Mouse (Mus musculus) heart, embryonic 14.5 days (tissue): ENCODE measurements around the gene Lrrc4b. TPM values are rescaled to one million over a fixed set of nuclear protein-coding genes. Genes with fewer than 3 reads are reported as not detected.

ENCODE experiments used
- ATAC-seq: fragments of 200-750 bp; cut with Nextera tagmentation; 2 replicates; pipeline ENCODE4 v1.8.0; 2017; ENCODE audit warnings: low read depth, moderate TSS enrichment; ENCODE audit not compliant: insufficient number of reproducible peaks, insufficient read depth, low FRiP score
- H3K27ac ChIP-seq, 2 experiments: fragments of 200-500 bp in 1 of 2; fragments of 300-500 bp in 1 of 2; sonication (generic) in 1 of 2; replicated peaks in 1 of 2; 2 replicates each; pipeline ENCODE4 v1.5.1; 2012 to 2014; ENCODE audit warnings: low read depth in 2 of 2, low read length in 2 of 2, control low read depth in 1 of 2, mild to moderate bottlenecking in 1 of 2, mixed read lengths in 1 of 2; ENCODE audit not compliant: control insufficient read depth in 1 of 2, insufficient read depth in 1 of 2
- H3K27me3 ChIP-seq: fragments of 300-500 bp; sonication (generic); 2 replicates; pipeline ENCODE4 v1.6.1; 2014; ENCODE audit warnings: mild to moderate bottlenecking, low read length, control low read depth; ENCODE audit not compliant: control insufficient read depth, insufficient read depth
- H3K36me3 ChIP-seq: fragments of 300-500 bp; sonication (generic); 2 replicates; pipeline ENCODE4 v1.6.1; 2014; ENCODE audit warnings: mild to moderate bottlenecking, control low read depth, low read length, mixed read lengths; ENCODE audit not compliant: control insufficient read depth, insufficient read depth
- H3K4me1 ChIP-seq, 2 experiments: fragments of 200-500 bp in 1 of 2; fragments of 300-500 bp in 1 of 2; sonication (generic) in 1 of 2; 2 replicates each; pipeline ENCODE4 v1.6.1; 2012 to 2014; ENCODE audit warnings: low read length in 2 of 2, control low read depth in 1 of 2, mixed read lengths in 1 of 2; ENCODE audit not compliant: control insufficient read depth in 2 of 2, insufficient read depth in 2 of 2
- H3K4me2 ChIP-seq: fragments of 300-500 bp; sonication (generic); 2 replicates; pipeline ENCODE4 v1.6.1; 2014; ENCODE audit warnings: mild to moderate bottlenecking, low read length
- H3K4me3 ChIP-seq, 2 experiments: fragments of 200-500 bp in 1 of 2; fragments of 300-500 bp in 1 of 2; sonication (generic) in 1 of 2; 2 replicates each; pipeline ENCODE4 v1.5.1; 2012 to 2014; ENCODE audit warnings: low read length in 2 of 2, mild to moderate bottlenecking in 2 of 2, control low read depth in 1 of 2, low read depth in 1 of 2, moderate library complexity in 1 of 2; ENCODE audit not compliant: control insufficient read depth in 1 of 2, insufficient read depth in 1 of 2
- H3K9ac ChIP-seq: fragments of 300-500 bp; sonication (generic); 2 replicates; pipeline ENCODE4 v1.6.1; 2014; ENCODE audit warnings: mild to moderate bottlenecking, low read length
- H3K9me3 ChIP-seq: fragments of 300-500 bp; sonication (generic); 2 replicates; pipeline ENCODE4 v1.6.1; 2016; ENCODE audit warnings: low read length, control low read depth; ENCODE audit not compliant: control insufficient read depth
- WGBS: fragments of 180-500 bp; shearing (Covaris S2); extraction: QIAGEN DNeasy Blood & Tissue Kit; methylation state at CpG from one replicate; pipeline ENCODE4 v1.1.7; 2014; 5-methylcytosine and 5-hydroxymethylcytosine counted together
- microRNA-seq: library from miRNA; unstranded; fragments of <30 nt; microRNA quantifications from one replicate; pipeline ENCODE4, GENCODE M21; 2016
- polyA plus RNA-seq: library from polyadenylated mRNA; unstranded; fragments of >200 nt; fragmentation: Nextera tagmentation; extraction: Ambion mirVana; gene quantifications from 2 replicates; pipeline ENCODE4 v1.2.1, GENCODE M21; 2014

The Lrrc4b gene
- polyA plus RNA-seq, 1 experiment from 2014 or later: 4.5 TPM

- Histone ChIP-seq H3K4me1 (peaks cover 6 to 8% of the 10 kb centered on the region in 2 experiments), H3K4me2 (no peak overlapping the region), H3K27me3 (peaks cover 9% of the 10 kb centered on the region; the same call in 1 of the 2 replicates), H3K9me3 (no peaks in the 10 kb centered on the region), H3K9ac (no peak overlapping the region), H3K36me3 (no peaks in the 10 kb centered on the region), H3K4me3 (no peak overlapping the region), H3K27ac (no peak overlapping the region)
- no peak for ATAC-seq
- WGBS: 38% methylated on average over 20 of the region's 20 CpGs
Measured at GRCm38 (mm10) chr7:44500046-44500445, 71.2 kb downstream of the Lrrc4b start.

- 32% methylated on average over 5 of the region's 5 CpGs for WGBS
- Histone ChIP-seq H3K9me3 (no peaks in the 10 kb centered on the region), H3K27ac (no peak overlapping the region), H3K27me3 (peaks cover 9% of the 10 kb centered on the region; the same call in 1 of the 2 replicates), H3K4me3 (no peak overlapping the region), H3K4me2 (no peak overlapping the region), H3K36me3 (no peaks in the 10 kb centered on the region), H3K9ac (no peak overlapping the region), H3K4me1 (no peaks in the 10 kb centered on the region)
- ATAC-seq: no peak
Measured at GRCm38 (mm10) chr7:44501563-44502115, 72.8 kb downstream of the Lrrc4b start.

- no peaks in the 10 kb centered on the region for H3K9me3 ChIP-seq
- no peak overlapping the region for H3K4me2 ChIP-seq
- H3K9ac ChIP-seq: no peak overlapping the region
- no peaks in the 10 kb centered on the region for H3K36me3 ChIP-seq
- H3K27me3 ChIP-seq: peaks cover 13% of the 10 kb centered on the region
- H3K4me3 ChIP-seq: no peak overlapping the region
- H3K27ac ChIP-seq: no peak overlapping the region
- no peak; the same call in 1 of the 2 replicates for ATAC-seq
- H3K4me1 ChIP-seq: no peaks in the 10 kb centered on the region
Measured at GRCm38 (mm10) chr7:44507491-44507890, 78.7 kb downstream of the Lrrc4b start.

Small RNAs within 50 kb of the gene (microRNA-seq; reads per million reads assigned to microRNA genes)
- 1.1 reads per million for gene Mir7052

Other genes starting within 250 kb of the Lrrc4b start
- gene Klk1b24, start 240.8 kb upstream of the Lrrc4b start, polyA plus RNA-seq: not detected in 2 replicates
- gene Klk1b3, start 230.8 kb upstream of the Lrrc4b start, polyA plus RNA-seq: not detected in 2 replicates
- not detected in 2 replicates for gene Klk1b4, start 221.6 kb upstream of the Lrrc4b start, polyA plus RNA-seq
- gene Klk1b5, start 213.1 kb upstream of the Lrrc4b start, polyA plus RNA-seq: not detected in 2 replicates
- not detected in 2 replicates for gene Klk1, start 203.7 kb upstream of the Lrrc4b start, polyA plus RNA-seq
- gene Gm36864, start 192.8 kb upstream of the Lrrc4b start, polyA plus RNA-seq: not detected in 2 replicates
- gene 1700028J19Rik, start 182.3 kb upstream of the Lrrc4b start, polyA plus RNA-seq: 1.1 and 1.6 TPM in 2 replicates
- 54.8 and 62.7 TPM in 2 replicates for gene 2410002F23Rik, start 182.3 kb upstream of the Lrrc4b start, polyA plus RNA-seq
- gene Acp4, start 171.6 kb upstream of the Lrrc4b start, polyA plus RNA-seq: not detected in 2 replicates
- gene Gm15517, start 167.6 kb upstream of the Lrrc4b start, polyA plus RNA-seq: not detected in 2 replicates
- 0.81 and 0.85 TPM in 2 replicates for gene Clec11a, start 122.1 kb upstream of the Lrrc4b start, polyA plus RNA-seq
- 0.44 and 0.96 TPM in 2 replicates for gene Shank1, start 118.8 kb upstream of the Lrrc4b start, polyA plus RNA-seq
- gene Syt3, start 44.9 kb upstream of the Lrrc4b start, polyA plus RNA-seq: 0.57 and 0.59 TPM in 2 replicates
- 0.34 and 0.47 TPM in 2 replicates for gene 1700008O03Rik, start 43.2 kb upstream of the Lrrc4b start, polyA plus RNA-seq
- 0.34 and 1.4 TPM in 2 replicates for gene Aspdh, start 36.4 kb downstream of the Lrrc4b start, polyA plus RNA-seq
- gene Josd2, start 39.0 kb downstream of the Lrrc4b start, polyA plus RNA-seq: 128 and 131 TPM in 2 replicates
- gene Emc10, start 67.5 kb downstream of the Lrrc4b start, polyA plus RNA-seq: 101 and 114 TPM in 2 replicates
- gene Fam71e1, start 67.6 kb downstream of the Lrrc4b start, polyA plus RNA-seq: 8.7 and 9.2 TPM in 2 replicates
- 2.3 and 3.3 TPM in 2 replicates for gene Mybpc2, start 95.6 kb downstream of the Lrrc4b start, polyA plus RNA-seq
- not detected in 2 replicates for gene Spib, start 103.1 kb downstream of the Lrrc4b start, polyA plus RNA-seq
- 28.6 and 29.2 TPM in 2 replicates for gene Pold1, start 119.8 kb downstream of the Lrrc4b start, polyA plus RNA-seq
- gene Nr1h2, start 124.9 kb downstream of the Lrrc4b start, polyA plus RNA-seq: 53.3 and 57.8 TPM in 2 replicates
- gene Napsa, start 143.4 kb downstream of the Lrrc4b start, polyA plus RNA-seq: 0.35 and 0.92 TPM in 2 replicates
- gene Kcnc3, start 161.6 kb downstream of the Lrrc4b start, polyA plus RNA-seq: not detected in 2 replicates
- 0.40 and 1.9 TPM in 2 replicates for gene Myh14, start 241.8 kb downstream of the Lrrc4b start, polyA plus RNA-seq